Mouse (Mus musculus): ENCODE data around the gene Eif2a. TPM values are rescaled to one million over a fixed set of nuclear protein-coding genes. Genes with fewer than 3 reads are reported as not detected.

Gene Eif2a
- total RNA-seq (2015) (122 and 151 TPM in 2 replicates), total RNA-seq (2017) (75.9 and 80.9 TPM in 2 replicates)

DNA sequence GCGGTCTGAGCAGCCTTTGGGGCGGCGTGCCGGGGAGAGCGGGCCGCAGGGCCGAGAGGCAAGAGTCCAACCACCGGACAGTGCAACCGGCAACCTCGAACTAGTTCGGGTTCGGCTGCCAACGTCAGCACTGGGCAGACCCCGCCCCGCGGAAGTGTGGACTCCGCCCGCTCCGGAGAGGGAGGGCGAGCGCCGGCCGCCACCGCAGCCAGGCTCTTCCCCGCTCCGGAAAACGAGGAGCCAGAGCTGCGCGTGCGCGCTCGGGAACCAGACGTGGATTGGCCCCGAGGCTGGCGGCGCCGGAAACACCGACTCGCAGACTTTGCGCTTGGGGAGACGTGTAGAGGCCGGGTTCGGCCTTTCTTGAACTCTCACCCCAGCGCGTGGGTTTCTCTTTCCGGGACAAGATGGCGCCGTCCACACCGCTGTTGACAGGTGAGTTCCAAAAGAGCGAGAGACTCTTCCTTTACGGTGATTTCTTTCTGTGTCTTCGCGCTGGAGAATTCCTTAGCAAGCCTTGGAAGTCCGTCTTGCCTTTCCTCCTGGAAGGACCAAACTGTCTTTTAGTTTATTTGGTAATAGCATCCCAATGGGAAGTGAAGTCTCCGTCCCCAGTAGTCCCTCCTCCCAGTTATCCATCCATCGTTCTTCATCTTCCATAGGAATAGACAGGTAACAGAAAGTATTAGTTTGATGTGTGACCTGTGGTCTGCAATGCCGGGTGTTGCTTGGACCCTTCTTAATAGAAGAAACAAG lies at the start of gene Eif2a, which contains the start of gene Serp1:
Gene Eif2a, plus strand, starts transcription at position 170 of the 756 bp plus-strand sequence.
Gene Serp1, minus strand, starts transcription at position 241 of the 756 bp plus-strand sequence.
- peak; percentile 97 for ATAC-seq (ENCODE audit: poor library complexity, severe bottlenecking)

DNA sequence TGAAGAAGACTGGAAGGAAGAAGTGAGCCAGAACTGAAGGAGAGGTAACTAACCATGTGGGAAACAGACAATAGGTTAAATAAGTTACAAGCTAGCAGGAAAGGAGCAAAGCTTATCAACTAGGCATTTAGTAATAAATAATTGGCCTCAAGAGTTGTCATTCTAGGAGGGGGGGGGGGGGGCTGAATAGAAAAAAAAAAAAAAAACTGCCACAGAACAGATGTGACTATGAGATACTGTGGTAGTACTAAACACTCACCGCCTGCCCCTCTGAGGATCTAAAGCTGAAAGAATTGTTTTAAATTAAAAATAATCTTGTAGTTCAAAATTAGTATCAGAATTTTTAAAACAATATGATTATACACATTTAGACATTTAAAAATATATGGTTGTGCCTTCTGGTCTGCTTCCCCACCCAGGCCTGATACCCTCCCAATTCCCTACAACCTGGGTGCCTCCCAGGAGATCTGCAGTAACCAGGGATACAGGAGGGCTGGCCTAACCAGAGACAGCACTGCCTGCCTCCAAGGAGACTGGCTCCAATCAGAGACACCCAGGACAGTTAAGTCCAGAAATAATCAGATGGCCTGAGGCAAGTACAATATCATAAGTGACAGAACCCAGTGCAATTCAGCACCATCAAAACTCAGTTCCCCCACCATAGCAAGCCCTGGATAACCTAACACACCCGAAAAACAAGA lies 46.7 kb upstream of the Eif2a start:
- ATAC-seq (ENCODE audit: poor library complexity, severe bottlenecking) = no peak

DNA sequence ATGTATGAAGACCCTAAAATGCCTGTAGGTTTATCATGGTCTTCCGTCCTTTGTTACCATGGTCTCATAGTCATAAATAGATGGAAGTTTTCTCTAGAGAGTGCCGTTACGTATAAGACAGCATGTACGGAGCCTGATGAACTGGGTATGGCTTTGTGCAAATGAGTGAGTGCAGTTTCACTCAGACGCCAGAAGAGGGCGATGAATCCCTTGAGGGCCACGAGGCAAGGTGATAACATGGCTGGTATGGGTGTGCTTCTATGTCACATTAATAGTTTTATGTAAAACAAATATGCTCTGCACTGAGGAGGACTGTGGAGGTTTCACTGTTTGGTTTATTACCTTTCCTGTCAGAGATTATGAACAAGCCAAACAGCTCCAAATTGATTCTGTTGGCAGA lies 39.7 kb upstream of the Eif2a start:
- peak; percentile 90 for ATAC-seq (ENCODE audit: poor library complexity, severe bottlenecking)

DNA sequence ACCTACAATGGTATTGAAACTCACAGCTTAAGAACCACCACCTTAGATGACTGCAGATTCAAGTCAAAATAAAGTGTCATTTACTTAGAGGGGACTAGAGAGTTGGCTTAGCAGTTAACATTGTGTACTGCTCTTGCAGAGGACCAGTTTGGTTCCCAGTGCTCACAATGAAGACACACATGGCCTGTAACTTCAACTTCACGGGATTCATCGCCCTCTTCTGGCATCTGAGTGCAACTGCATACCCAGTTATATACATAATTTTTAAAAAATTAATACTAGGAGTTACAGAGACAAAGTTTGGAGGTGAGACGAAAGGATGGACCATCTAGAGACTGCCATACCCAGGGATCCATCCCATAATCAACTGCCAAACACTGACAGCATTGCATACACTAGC lies 38.5 kb upstream of the Eif2a start:
- ATAC-seq (ENCODE audit: poor library complexity, severe bottlenecking) = 0 out of 2 replicates have a peak, but pooled peaks have one; percentile 38

DNA sequence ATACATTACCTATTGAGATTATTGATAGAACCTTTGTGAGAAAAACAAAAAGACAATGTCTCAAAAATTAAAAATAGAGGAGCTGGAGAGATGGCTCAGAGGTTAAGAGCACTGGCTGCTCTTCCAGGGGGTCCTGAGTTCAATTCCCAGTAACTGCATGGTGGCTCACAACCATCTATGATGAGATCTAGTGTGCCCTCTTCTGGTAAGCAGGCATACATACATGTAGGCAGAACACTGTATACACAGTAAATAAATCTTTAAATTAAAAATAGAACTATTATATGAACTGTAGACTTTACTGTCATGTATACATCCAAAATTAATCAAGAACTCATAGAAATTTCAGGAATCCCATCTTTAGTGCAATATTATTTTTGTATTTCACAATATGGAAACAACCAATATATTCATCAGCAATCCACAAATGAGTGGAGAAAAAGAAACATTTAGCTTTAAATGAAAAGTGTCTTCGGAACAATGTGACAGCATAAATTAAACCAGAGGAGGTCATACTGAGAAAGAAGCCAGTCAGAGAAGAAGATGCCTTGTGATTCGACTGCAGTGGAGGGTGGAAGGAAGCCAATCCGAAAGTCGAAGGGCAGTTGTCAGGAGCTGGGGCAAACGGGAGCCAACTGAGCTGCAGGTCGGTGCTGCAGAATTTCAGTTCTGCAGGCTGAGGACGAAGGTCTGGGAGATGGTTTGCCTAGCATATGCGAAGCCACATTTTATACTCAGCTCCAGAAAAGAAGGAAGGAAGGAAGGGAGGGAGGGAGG lies 37.4 kb upstream of the Eif2a start:
- ATAC-seq (ENCODE audit: poor library complexity, severe bottlenecking) = peak; percentile 51

- ATAC-seq (ENCODE audit: poor library complexity, severe bottlenecking) = peak; percentile 66
Observed at GRCm38 (mm10) chr3:58490787-58491186, 34.8 kb upstream of the Eif2a start.

DNA sequence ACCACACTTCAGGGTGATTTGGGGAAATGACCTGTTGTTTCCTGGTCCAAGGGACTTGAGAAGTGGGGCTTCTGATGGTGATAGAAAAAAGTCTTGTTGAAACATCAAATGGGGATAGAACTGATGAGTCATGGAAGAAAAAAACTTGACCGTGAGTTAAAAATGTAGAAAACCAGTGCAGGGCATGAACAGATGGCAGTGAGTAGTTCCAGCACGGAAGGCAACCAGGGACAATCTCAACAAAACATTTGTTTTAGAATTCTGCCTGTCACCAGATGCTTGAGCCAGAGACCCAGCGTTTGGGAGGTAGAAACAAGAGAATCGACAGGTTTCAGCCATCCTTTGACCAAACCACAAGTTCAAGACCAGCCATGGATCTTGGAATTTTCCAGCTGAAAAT lies 32.0 kb upstream of the Eif2a start:
- ATAC-seq (ENCODE audit: poor library complexity, severe bottlenecking) = no peak

DNA sequence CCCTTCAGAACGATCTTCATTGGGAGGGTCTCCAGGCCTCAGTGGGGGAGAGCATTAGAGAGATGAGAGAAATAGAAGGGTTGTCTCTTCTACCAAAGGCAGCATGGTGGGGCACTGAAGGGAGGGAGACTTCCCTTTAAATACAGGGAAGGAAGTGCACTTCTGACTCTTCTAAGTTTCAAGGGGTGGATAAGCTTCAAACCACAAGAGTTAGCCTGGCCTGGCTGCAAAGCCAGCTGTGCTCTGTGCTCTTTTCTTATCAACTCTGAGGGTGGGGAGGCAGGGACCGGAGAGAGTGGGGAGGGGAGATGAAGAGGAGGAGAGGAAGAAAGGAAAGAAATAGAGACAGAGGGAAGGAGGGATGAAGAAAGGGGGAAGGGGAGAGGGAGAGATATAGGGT lies 23.7 kb upstream of the Eif2a start:
- ATAC-seq (ENCODE audit: poor library complexity, severe bottlenecking) = peak; percentile 99

- ATAC-seq (ENCODE audit: poor library complexity, severe bottlenecking) = no peak
Observed at GRCm38 (mm10) chr3:58503720-58504333, 21.8 kb upstream of the Eif2a start.

GRCm38 (mm10) chr3:58504676-58505075 lies 20.9 kb upstream of the Eif2a start:
- no peak for ATAC-seq (ENCODE audit: poor library complexity, severe bottlenecking)

DNA sequence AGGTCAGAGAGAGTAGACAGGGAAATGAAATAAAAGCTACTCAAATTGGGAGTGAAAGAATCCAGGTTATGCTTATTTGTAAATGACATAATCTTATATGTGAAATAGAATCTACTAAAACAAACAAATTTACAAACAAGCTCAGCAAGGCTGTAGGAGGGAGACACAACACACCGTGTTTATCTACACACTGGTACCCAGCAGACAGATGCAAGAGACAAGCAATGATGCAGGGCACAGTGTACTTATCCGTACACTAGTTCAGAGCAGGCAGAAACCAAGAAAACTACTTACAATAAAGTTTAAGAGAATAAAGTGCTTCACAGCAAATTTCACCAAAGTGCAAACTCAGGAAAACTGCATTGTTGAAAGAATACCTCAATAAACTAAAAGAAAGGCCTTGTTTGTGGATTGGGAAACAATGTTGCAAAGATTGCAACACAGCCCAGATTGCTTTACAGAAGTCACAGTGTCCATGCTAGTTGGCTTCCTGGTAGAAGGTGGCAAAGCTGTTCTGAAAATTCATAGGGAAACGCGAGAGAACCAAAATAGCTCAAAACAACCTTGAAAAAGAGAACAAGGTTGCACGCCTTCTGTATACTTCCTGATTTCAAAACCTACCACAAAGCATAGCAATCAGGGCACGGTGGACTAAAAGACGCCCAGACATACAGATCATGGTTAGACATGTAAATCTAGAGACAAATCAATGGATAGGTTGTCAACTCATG lies 17.4 kb upstream of the Eif2a start:
- ATAC-seq (ENCODE audit: poor library complexity, severe bottlenecking) = peak; percentile 93

GRCm38 (mm10) chr3:58511581-58511980 lies 14.0 kb upstream of the Eif2a start:
- peak; percentile 65 for ATAC-seq (ENCODE audit: poor library complexity, severe bottlenecking)

- no peak for ATAC-seq (ENCODE audit: poor library complexity, severe bottlenecking)
Observed at GRCm38 (mm10) chr3:58512740-58513139, 12.9 kb upstream of the Eif2a start.

DNA sequence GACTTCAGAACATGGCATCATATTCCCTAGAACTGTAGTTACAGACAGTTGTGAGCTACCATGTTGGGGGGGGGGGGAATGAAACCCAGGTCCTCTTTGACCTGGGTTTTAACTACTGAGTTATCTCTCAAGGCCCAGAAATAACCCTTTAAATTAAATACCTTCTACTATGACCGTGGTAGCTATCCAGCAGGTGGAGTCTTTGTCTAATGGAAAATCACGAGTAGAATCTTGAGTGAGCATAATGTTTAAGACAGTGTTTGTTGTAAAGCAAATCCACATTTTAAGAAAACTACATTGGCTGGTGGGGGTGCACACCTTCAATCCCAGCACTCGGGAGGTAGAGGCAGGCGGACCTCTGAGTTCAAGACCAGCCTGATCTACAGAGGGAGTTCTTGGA lies 12.1 kb upstream of the Eif2a start:
- ATAC-seq (ENCODE audit: poor library complexity, severe bottlenecking) = no peak

- no peak for ATAC-seq (ENCODE audit: poor library complexity, severe bottlenecking)
Observed at GRCm38 (mm10) chr3:58515947-58516601, 9.5 kb upstream of the Eif2a start.

- ATAC-seq (ENCODE audit: poor library complexity, severe bottlenecking) = peak; percentile 74
Observed at GRCm38 (mm10) chr3:58516602-58516976, 9.0 kb upstream of the Eif2a start.

DNA sequence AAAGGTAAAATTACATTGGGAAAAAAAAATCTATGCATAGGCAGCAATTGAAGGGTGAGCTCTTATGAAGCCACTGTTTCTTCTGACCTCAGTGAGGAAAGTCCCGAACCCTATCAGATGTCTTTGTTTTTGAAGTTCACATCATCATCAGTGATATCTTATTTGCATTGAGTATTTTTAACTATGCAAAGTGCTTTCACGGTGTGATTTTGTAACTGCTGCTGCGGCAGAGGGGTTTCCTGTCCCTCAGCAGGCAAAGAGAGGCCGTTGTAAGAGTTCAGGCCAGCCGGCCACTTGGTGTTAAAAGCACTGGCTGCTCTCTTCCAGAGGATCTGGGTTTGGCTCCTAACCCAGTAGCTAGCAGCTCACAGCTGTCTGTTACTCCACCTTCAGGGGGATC lies 8.4 kb upstream of the Eif2a start:
- ATAC-seq (ENCODE audit: poor library complexity, severe bottlenecking) = peak; percentile 46

DNA sequence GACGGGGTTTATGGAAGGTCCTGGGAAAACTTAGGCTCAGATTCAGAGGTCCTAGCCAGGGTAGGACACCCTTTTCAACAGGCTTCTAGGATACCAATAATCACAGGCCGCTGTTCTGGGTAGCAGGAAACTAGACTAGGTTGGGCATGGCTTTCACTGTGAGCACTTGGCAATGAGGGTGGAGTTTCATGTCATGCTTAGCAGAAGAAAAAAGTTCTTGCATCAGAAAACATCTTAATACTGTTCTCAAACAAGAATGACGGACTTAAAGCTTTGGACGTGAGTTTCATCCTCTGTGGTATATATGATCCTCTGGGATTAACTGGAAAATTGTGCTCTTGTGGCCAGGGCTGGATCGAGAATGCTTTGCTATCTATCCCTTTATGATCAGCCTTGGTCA lies 7.8 kb upstream of the Eif2a start:
- 0 out of 2 replicates have a peak, but pooled peaks have one; percentile 23 for ATAC-seq (ENCODE audit: poor library complexity, severe bottlenecking)

DNA sequence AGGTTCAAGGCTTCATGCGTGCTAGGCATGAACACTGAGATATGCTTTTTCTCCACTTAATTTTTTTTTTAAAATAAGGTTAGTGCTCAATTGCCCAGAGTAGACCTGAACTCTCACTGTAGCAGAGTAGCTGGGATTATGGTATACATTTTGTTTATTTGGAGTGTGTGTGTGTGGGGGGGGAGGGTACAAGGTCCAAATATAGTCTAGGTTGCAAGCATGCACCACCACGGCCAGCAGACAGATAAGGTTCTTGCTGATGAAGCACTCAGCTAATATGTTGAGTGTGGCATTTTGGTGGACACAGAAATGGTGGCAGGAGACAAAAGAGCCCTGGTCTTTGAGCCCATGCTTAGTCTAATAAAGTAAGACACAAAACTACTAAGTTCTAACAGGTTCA lies 6.7 kb upstream of the Eif2a start:
- ATAC-seq (ENCODE audit: poor library complexity, severe bottlenecking) = no peak

DNA sequence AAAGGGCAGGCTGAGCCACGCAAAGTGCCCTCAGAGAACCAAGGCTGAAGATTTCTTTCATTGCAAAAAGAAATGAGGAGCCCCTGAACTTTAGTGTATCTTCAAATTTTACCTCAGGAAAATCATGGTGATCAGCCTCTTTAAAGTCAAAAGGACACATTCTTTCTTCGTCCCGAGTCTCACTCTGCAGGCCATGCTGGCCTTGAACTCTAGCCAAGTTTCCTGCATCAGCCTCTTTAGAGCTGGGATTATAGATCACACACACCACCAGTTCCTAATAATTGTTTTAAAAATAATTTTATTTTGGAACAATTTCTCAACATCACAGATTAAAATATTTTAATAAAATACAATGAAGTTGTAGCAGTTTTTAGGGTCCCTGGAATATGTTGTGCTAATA lies 6.1 kb upstream of the Eif2a start:
- ATAC-seq (ENCODE audit: poor library complexity, severe bottlenecking) = no peak

Measured in megakaryocyte, adult 5-6 weeks (primary cell).